Mouse (Mus musculus) adrenal gland, adult 8-10 months (tissue): ENCODE results near the gene Gabbr2. TPM values are rescaled to one million over a fixed set of nuclear protein-coding genes. Genes with fewer than 3 reads are reported as not detected.

ENCODE experiments used
- total RNA-seq, 4 experiments: library from RNA; stranded (reverse); gene quantifications; 2 replicates each; pipeline ENCODE4 v1.2.4; 2022

The Gabbr2 gene
- total RNA-seq, 4 experiments from 2014 or later: 0.31 to 0.52 (median 0.39) TPM

Other genes starting within 250 kb of the Gabbr2 start
- 10 to 100 TPM in 1 of 4 experiments, 1 to 10 TPM in 3; 5.8 to 11.6 (median 8.2) TPM for gene Anks6, start 65.6 kb upstream of the Gabbr2 start, total RNA-seq
- gene Galnt12, start 100.0 kb upstream of the Gabbr2 start, total RNA-seq: 1 to 10 TPM in 2 of 4 experiments, under 1 TPM in 2; 0.67 to 1.3 (median 0.98) TPM
- 10 to 100 TPM in 3 of 4 experiments, 1 to 10 TPM in 1; 8.0 to 93.5 (median 30.0) TPM for gene Col15a1, start 216.3 kb upstream of the Gabbr2 start, total RNA-seq